Mouse (Mus musculus): ENCODE measurements around the gene Cyp4v3. TPM values are rescaled to one million over a fixed set of nuclear protein-coding genes. Genes with fewer than 3 reads are reported as not detected.
A peak's percentile ranks its signal among the peaks of the same experiment; 100 is the strongest.

Gene Cyp4v3
- polyA plus RNA-seq, 1 experiment from 2014 or later = 6.5 TPM

- H3K4me1 ChIP-seq (ENCODE audit: control insufficient read depth, low read depth, low read length) = no peaks in the 10 kb centered on the region
- no peak overlapping the region for H3K4me2 ChIP-seq (ENCODE audit: low read depth, low read length)
- H3K9ac ChIP-seq (ENCODE audit: low read depth, low read length) = no peak overlapping the region
- no peaks in the 10 kb centered on the region for H3K27me3 ChIP-seq (ENCODE audit: control insufficient read depth, insufficient read depth, low read depth, low read length)
- 74% methylated on average over 8 of the region's 8 CpGs for WGBS (ENCODE audit: insufficient replicate concordance)
- H3K9me3 ChIP-seq (replicated peaks; ENCODE audit: control insufficient read depth, low read length) = no peaks in the 10 kb centered on the region
- no peaks in the 10 kb centered on the region for H3K36me3 ChIP-seq (ENCODE audit: control insufficient read depth, insufficient read depth)
- H3K27ac ChIP-seq (ENCODE audit: low read length) = no peak overlapping the region
- no peak overlapping the region for H3K4me3 ChIP-seq (ENCODE audit: low read depth, low read length)
- no peak for ATAC-seq (ENCODE audit: low read depth)
These were observed 30.6 kb downstream of the Cyp4v3 start for GRCm38 (mm10) chr8:45302390-45302789.

- H3K27me3 ChIP-seq (ENCODE audit: control insufficient read depth, insufficient read depth, low read depth, low read length) = no peaks in the 10 kb centered on the region
- H3K4me2 ChIP-seq (ENCODE audit: low read depth, low read length) = no peak overlapping the region
- H3K4me1 ChIP-seq (ENCODE audit: control insufficient read depth, low read depth, low read length) = no peaks in the 10 kb centered on the region; the same call in none of the 2 replicates
- H3K4me3 ChIP-seq (ENCODE audit: low read depth, low read length) = no peak overlapping the region
- ATAC-seq (ENCODE audit: low read depth) = no peak
- no peak overlapping the region for H3K27ac ChIP-seq (ENCODE audit: low read length)
- WGBS (ENCODE audit: insufficient replicate concordance) = 57% methylated on average over 6 of the region's 6 CpGs
- H3K9ac ChIP-seq (ENCODE audit: low read depth, low read length) = no peak overlapping the region
- H3K9me3 ChIP-seq (replicated peaks; ENCODE audit: control insufficient read depth, low read length) = no peaks in the 10 kb centered on the region
- H3K36me3 ChIP-seq (ENCODE audit: control insufficient read depth, insufficient read depth) = no peaks in the 10 kb centered on the region
These were observed 37.7 kb downstream of the Cyp4v3 start for GRCm38 (mm10) chr8:45295276-45295675.

- 53% methylated on average over 7 of the region's 7 CpGs for WGBS (ENCODE audit: insufficient replicate concordance)
- no peaks in the 10 kb centered on the region for H3K9me3 ChIP-seq (replicated peaks; ENCODE audit: control insufficient read depth, low read length)
- H3K27me3 ChIP-seq (ENCODE audit: control insufficient read depth, insufficient read depth, low read depth, low read length) = no peaks in the 10 kb centered on the region
- H3K4me2 ChIP-seq (ENCODE audit: low read depth, low read length) = no peak within 1 kb of the TSS
- H3K36me3 ChIP-seq (ENCODE audit: control insufficient read depth, insufficient read depth) = no peaks in the 10 kb centered on the region
- H3K9ac ChIP-seq (ENCODE audit: low read depth, low read length) = no peak within 1 kb of the TSS
- no peaks in the 10 kb centered on the region; the same call in none of the 2 replicates for H3K4me1 ChIP-seq (ENCODE audit: control insufficient read depth, low read depth, low read length)
- peak within 1 kb of the TSS; percentile 31 for H3K4me3 ChIP-seq (ENCODE audit: low read depth, low read length)
- H3K27ac ChIP-seq (ENCODE audit: low read length) = no peak within 1 kb of the TSS; the same call in 1 of the 2 replicates
- ATAC-seq (ENCODE audit: low read depth) = peak; percentile 87
These were observed 38.3 kb downstream of the Cyp4v3 start, which contains the start of gene Klkb1 for GRCm38 (mm10) chr8:45294687-45295086. Gene Klkb1 (minus strand): TSS chr8:45294859.

- Histone ChIP-seq H3K4me2 (ENCODE audit: low read depth, low read length) (no peak overlapping the region), H3K36me3 (ENCODE audit: control insufficient read depth, insufficient read depth) (no peaks in the 10 kb centered on the region), H3K27me3 (ENCODE audit: control insufficient read depth, insufficient read depth, low read depth, low read length) (no peaks in the 10 kb centered on the region), H3K9me3 (replicated peaks; ENCODE audit: control insufficient read depth, low read length) (no peaks in the 10 kb centered on the region), H3K27ac (ENCODE audit: low read length) (no peak overlapping the region), H3K9ac (ENCODE audit: low read depth, low read length) (no peak overlapping the region), H3K4me3 (ENCODE audit: low read depth, low read length) (no peak overlapping the region), H3K4me1 (ENCODE audit: control insufficient read depth, low read depth, low read length) (no peaks in the 10 kb centered on the region; the same call in none of the 2 replicates)
- 73% methylated on average over 2 of the region's 2 CpGs for WGBS (ENCODE audit: insufficient replicate concordance)
- ATAC-seq (ENCODE audit: low read depth) = no peak
These were observed 41.2 kb downstream of the Cyp4v3 start for GRCm38 (mm10) chr8:45291790-45292189.

- Histone ChIP-seq H3K4me2 (ENCODE audit: low read depth, low read length) (no peak overlapping the region), H3K9ac (ENCODE audit: low read depth, low read length) (no peak overlapping the region), H3K9me3 (replicated peaks; ENCODE audit: control insufficient read depth, low read length) (no peaks in the 10 kb centered on the region), H3K36me3 (ENCODE audit: control insufficient read depth, insufficient read depth) (no peaks in the 10 kb centered on the region; the same call in 1 of the 2 replicates), H3K27me3 (ENCODE audit: control insufficient read depth, insufficient read depth, low read depth, low read length) (no peaks in the 10 kb centered on the region), H3K4me1 (ENCODE audit: control insufficient read depth, low read depth, low read length) (no peaks in the 10 kb centered on the region), H3K4me3 (ENCODE audit: low read depth, low read length) (no peak overlapping the region), H3K27ac (ENCODE audit: low read length) (peak overlapping the region; percentile 66)
- 51% methylated on average over 8 of the region's 8 CpGs for WGBS (ENCODE audit: insufficient replicate concordance)
- ATAC-seq (ENCODE audit: low read depth) = peak; percentile 92
These were observed 51.4 kb downstream of the Cyp4v3 start for GRCm38 (mm10) chr8:45281630-45282029.

- H3K9ac ChIP-seq (ENCODE audit: low read depth, low read length) = no peak overlapping the region
- H3K27ac ChIP-seq (ENCODE audit: low read length) = no peak overlapping the region
- H3K36me3 ChIP-seq (ENCODE audit: control insufficient read depth, insufficient read depth) = no peaks in the 10 kb centered on the region; the same call in 1 of the 2 replicates
- H3K4me3 ChIP-seq (ENCODE audit: low read depth, low read length) = no peak overlapping the region
- H3K27me3 ChIP-seq (ENCODE audit: control insufficient read depth, insufficient read depth, low read depth, low read length) = no peaks in the 10 kb centered on the region
- no peak for ATAC-seq (ENCODE audit: low read depth)
- no peaks in the 10 kb centered on the region for H3K4me1 ChIP-seq (ENCODE audit: control insufficient read depth, low read depth, low read length)
- no peaks in the 10 kb centered on the region for H3K9me3 ChIP-seq (replicated peaks; ENCODE audit: control insufficient read depth, low read length)
- no peak overlapping the region for H3K4me2 ChIP-seq (ENCODE audit: low read depth, low read length)
- 53% methylated on average over 3 of the region's 3 CpGs for WGBS (ENCODE audit: insufficient replicate concordance)
These were observed 55.6 kb downstream of the Cyp4v3 start for GRCm38 (mm10) chr8:45277453-45277852.

- ATAC-seq (ENCODE audit: low read depth) = no peak
- WGBS (ENCODE audit: insufficient replicate concordance) = 72% methylated on average over 4 of the region's 4 CpGs
- H3K27ac ChIP-seq (ENCODE audit: low read length) = no peak overlapping the region
- H3K4me1 ChIP-seq (ENCODE audit: control insufficient read depth, low read depth, low read length) = no peaks in the 10 kb centered on the region
- no peak overlapping the region for H3K4me3 ChIP-seq (ENCODE audit: low read depth, low read length)
- H3K4me2 ChIP-seq (ENCODE audit: low read depth, low read length) = no peak overlapping the region
- no peaks in the 10 kb centered on the region; the same call in 1 of the 2 replicates for H3K36me3 ChIP-seq (ENCODE audit: control insufficient read depth, insufficient read depth)
- H3K27me3 ChIP-seq (ENCODE audit: control insufficient read depth, insufficient read depth, low read depth, low read length) = no peaks in the 10 kb centered on the region
- H3K9ac ChIP-seq (ENCODE audit: low read depth, low read length) = no peak overlapping the region
- H3K9me3 ChIP-seq (replicated peaks; ENCODE audit: control insufficient read depth, low read length) = no peaks in the 10 kb centered on the region
These were observed 58.7 kb downstream of the Cyp4v3 start for GRCm38 (mm10) chr8:45274317-45274716.

GRCm38 (mm10) chr8:45269056-45269455 is 64.0 kb downstream of the Cyp4v3 start:
- H3K4me1 ChIP-seq (ENCODE audit: control insufficient read depth, low read depth, low read length) = no peaks in the 10 kb centered on the region; the same call in 1 of the 2 replicates
- H3K27me3 ChIP-seq (ENCODE audit: control insufficient read depth, insufficient read depth, low read depth, low read length) = no peaks in the 10 kb centered on the region
- ATAC-seq (ENCODE audit: low read depth) = no peak
- H3K9ac ChIP-seq (ENCODE audit: low read depth, low read length) = no peak overlapping the region
- H3K9me3 ChIP-seq (replicated peaks; ENCODE audit: control insufficient read depth, low read length) = no peaks in the 10 kb centered on the region
- no peak overlapping the region for H3K4me2 ChIP-seq (ENCODE audit: low read depth, low read length)
- H3K4me3 ChIP-seq (ENCODE audit: low read depth, low read length) = no peak overlapping the region
- H3K27ac ChIP-seq (ENCODE audit: low read length) = no peak overlapping the region
- no peaks in the 10 kb centered on the region for H3K36me3 ChIP-seq (ENCODE audit: control insufficient read depth, insufficient read depth)

- no peaks in the 10 kb centered on the region; the same call in 1 of the 2 replicates for H3K4me1 ChIP-seq (ENCODE audit: control insufficient read depth, low read depth, low read length)
- no peak overlapping the region for H3K4me3 ChIP-seq (ENCODE audit: low read depth, low read length)
- H3K36me3 ChIP-seq (ENCODE audit: control insufficient read depth, insufficient read depth) = no peaks in the 10 kb centered on the region
- no peak for ATAC-seq (ENCODE audit: low read depth)
- H3K9me3 ChIP-seq (replicated peaks; ENCODE audit: control insufficient read depth, low read length) = no peaks in the 10 kb centered on the region
- H3K4me2 ChIP-seq (ENCODE audit: low read depth, low read length) = no peak overlapping the region
- no peaks in the 10 kb centered on the region for H3K27me3 ChIP-seq (ENCODE audit: control insufficient read depth, insufficient read depth, low read depth, low read length)
- H3K27ac ChIP-seq (ENCODE audit: low read length) = no peak overlapping the region
- H3K9ac ChIP-seq (ENCODE audit: low read depth, low read length) = no peak overlapping the region
These were observed 64.5 kb downstream of the Cyp4v3 start for GRCm38 (mm10) chr8:45268485-45268884.

Measured in liver, embryonic 16.5 days (tissue).